Mouse (Mus musculus): Measurements from ENCODE around the gene Pik3ap1. TPM values are rescaled to one million over a fixed set of nuclear protein-coding genes. Genes with fewer than 3 reads are reported as not detected.
"Not testable (repeated sequence)": the region's sequence is repeated elsewhere in the genome, so short reads cannot be mapped to it uniquely, and the experiment has no call there.

Pik3ap1 gene
- polyA plus RNA-seq, 1 experiment from 2014 or later = 1.6 TPM

GRCm38 (mm10) chr19:41328743-41329142, 56.2 kb downstream of the Pik3ap1 start:
- 87% methylated on average over 9 of the region's 9 CpGs for WGBS
- no peak overlapping the region for H3K4me3 ChIP-seq (ENCODE audit: low read length)
- H3K36me3 ChIP-seq (ENCODE audit: control insufficient read depth, insufficient read depth, low read length) = no peaks in the 10 kb centered on the region
- H3K9me3 ChIP-seq (ENCODE audit: control insufficient read depth, low read length) = no peaks in the 10 kb centered on the region
- no peak overlapping the region for H3K9ac ChIP-seq (ENCODE audit: low read depth, low read length)
- no peak overlapping the region for H3K4me2 ChIP-seq (replicated peaks; ENCODE audit: low read depth, low read length)
- no peak for ATAC-seq (ENCODE audit: low FRiP score, low TSS enrichment)
- H3K27ac ChIP-seq (ENCODE audit: low read depth, low read length) = no peak overlapping the region
- H3K4me1 ChIP-seq (ENCODE audit: control insufficient read depth, insufficient read depth, low read length) = no peaks in the 10 kb centered on the region
- no peaks in the 10 kb centered on the region for H3K27me3 ChIP-seq (ENCODE audit: control insufficient read depth, insufficient read depth, low read length)

DNA sequence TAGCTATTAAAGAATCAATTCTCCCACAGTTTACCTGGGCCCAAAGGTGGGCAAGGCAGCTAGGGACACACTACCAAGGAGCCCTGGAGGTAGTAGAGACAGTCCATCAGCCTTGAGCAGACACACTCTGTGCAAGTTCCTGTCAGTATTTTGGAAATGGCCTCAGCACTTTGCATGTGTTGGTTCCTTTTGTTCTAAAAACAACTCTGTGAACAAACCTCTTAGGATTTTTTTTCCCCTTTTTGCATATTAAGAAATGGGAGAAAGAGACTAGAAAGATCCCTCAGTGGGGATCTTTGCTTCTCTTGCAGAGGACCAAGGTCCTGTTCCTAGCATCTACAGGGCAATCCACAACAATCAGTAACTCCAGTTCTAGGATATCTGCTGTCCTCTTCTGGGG, 61.1 kb downstream of the Pik3ap1 start:
- Histone ChIP-seq H3K9ac (ENCODE audit: low read depth, low read length) (no peak overlapping the region), H3K9me3 (ENCODE audit: control insufficient read depth, low read length) (no peaks in the 10 kb centered on the region)
- ATAC-seq (ENCODE audit: low FRiP score, low TSS enrichment) = no peak

GRCm38 (mm10) chr19:41323125-41323524, 61.8 kb downstream of the Pik3ap1 start:
- Histone ChIP-seq H3K4me2 (replicated peaks; ENCODE audit: low read depth, low read length) (no peak overlapping the region), H3K27ac (ENCODE audit: low read depth, low read length) (no peak overlapping the region), H3K9ac (ENCODE audit: low read depth, low read length) (no peak overlapping the region), H3K4me3 (ENCODE audit: low read length) (no peak overlapping the region), H3K9me3 (ENCODE audit: control insufficient read depth, low read length) (no peaks in the 10 kb centered on the region), H3K4me1 (ENCODE audit: control insufficient read depth, insufficient read depth, low read length) (no peaks in the 10 kb centered on the region), H3K27me3 (ENCODE audit: control insufficient read depth, insufficient read depth, low read length) (no peaks in the 10 kb centered on the region), H3K36me3 (ENCODE audit: control insufficient read depth, insufficient read depth, low read length) (no peaks in the 10 kb centered on the region)
- 87% methylated on average over 4 of the region's 4 CpGs for WGBS
- no peak for ATAC-seq (ENCODE audit: low FRiP score, low TSS enrichment)

More for the DNA sequence above, 61.1 kb downstream of the Pik3ap1 start:
- H3K36me3 ChIP-seq (ENCODE audit: control insufficient read depth, insufficient read depth, low read length) = no peaks in the 10 kb centered on the region
- no peak overlapping the region for H3K27ac ChIP-seq (ENCODE audit: low read depth, low read length)
- no peak overlapping the region for H3K4me2 ChIP-seq (replicated peaks; ENCODE audit: low read depth, low read length)
- no peaks in the 10 kb centered on the region for H3K27me3 ChIP-seq (ENCODE audit: control insufficient read depth, insufficient read depth, low read length)
- H3K4me3 ChIP-seq (ENCODE audit: low read length) = no peak overlapping the region
- no peaks in the 10 kb centered on the region for H3K4me1 ChIP-seq (ENCODE audit: control insufficient read depth, insufficient read depth, low read length)

- Histone ChIP-seq H3K27me3 (ENCODE audit: control insufficient read depth, insufficient read depth, low read length) (no peaks in the 10 kb centered on the region), H3K9ac (ENCODE audit: low read depth, low read length) (no peak overlapping the region), H3K4me2 (replicated peaks; ENCODE audit: low read depth, low read length) (no peak overlapping the region), H3K36me3 (ENCODE audit: control insufficient read depth, insufficient read depth, low read length) (no peaks in the 10 kb centered on the region), H3K9me3 (ENCODE audit: control insufficient read depth, low read length) (no peaks in the 10 kb centered on the region), H3K27ac (ENCODE audit: low read depth, low read length) (no peak overlapping the region), H3K4me3 (ENCODE audit: low read length) (no peak overlapping the region), H3K4me1 (ENCODE audit: control insufficient read depth, insufficient read depth, low read length) (no peaks in the 10 kb centered on the region)
- no peak for ATAC-seq (ENCODE audit: low FRiP score, low TSS enrichment)
- WGBS = 85% methylated on average over 4 of the region's 4 CpGs
Observed at GRCm38 (mm10) chr19:41321149-41321548, 63.8 kb downstream of the Pik3ap1 start.

DNA sequence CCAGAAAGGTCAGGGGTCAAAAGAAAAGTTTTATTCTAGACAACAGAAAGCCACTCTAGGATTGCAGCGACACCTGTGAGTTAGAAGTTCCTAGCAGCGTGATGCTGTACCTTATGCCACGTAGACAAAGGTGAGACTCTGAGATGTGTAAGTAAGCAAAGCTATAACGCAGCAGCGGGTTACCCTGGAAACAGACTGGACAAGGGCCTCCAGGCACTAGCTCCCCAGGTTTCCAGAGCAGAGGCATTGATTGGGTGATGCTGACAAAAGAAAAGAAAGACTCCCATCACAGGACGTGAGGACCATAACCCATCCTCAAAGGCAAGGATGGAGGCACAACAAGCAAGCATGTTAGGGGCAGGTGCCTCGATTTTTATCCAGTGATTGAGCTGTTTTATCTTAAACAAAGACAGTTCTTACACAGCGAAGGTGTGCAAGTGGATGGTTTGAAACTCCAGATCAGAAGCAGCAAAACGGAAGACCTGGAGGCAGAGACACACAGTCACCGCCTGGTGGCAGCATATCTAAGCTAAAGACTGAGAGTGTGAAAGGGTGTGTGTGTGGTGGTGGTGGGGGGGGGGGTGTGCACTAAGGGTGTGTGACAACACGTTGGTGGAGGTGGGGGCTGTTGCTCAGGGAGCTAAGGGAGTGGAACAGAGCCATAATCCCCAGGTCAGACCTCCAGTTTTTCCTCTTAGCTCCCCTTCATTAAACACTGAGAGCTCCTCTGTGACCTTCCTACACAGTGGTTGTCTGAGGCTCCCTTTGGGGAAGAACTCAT, 67.4 kb downstream of the Pik3ap1 start:
- no peaks in the 10 kb centered on the region for H3K4me1 ChIP-seq (ENCODE audit: control insufficient read depth, insufficient read depth, low read length)
- H3K9me3 ChIP-seq (ENCODE audit: control insufficient read depth, low read length) = no peaks in the 10 kb centered on the region
- no peak overlapping the region for H3K4me3 ChIP-seq (ENCODE audit: low read length)
- H3K4me2 ChIP-seq (replicated peaks; ENCODE audit: low read depth, low read length) = no peak overlapping the region
- no peak overlapping the region for H3K27ac ChIP-seq (ENCODE audit: low read depth, low read length)
- H3K36me3 ChIP-seq (ENCODE audit: control insufficient read depth, insufficient read depth, low read length) = no peaks in the 10 kb centered on the region
- H3K9ac ChIP-seq (ENCODE audit: low read depth, low read length) = no peak overlapping the region
- 35% methylated on average over 11 of the region's 11 CpGs for WGBS
- H3K27me3 ChIP-seq (ENCODE audit: control insufficient read depth, insufficient read depth, low read length) = no peaks in the 10 kb centered on the region
- ATAC-seq (ENCODE audit: low FRiP score, low TSS enrichment) = 0 out of 2 replicates have a peak, but pooled peaks have one; percentile 32

DNA sequence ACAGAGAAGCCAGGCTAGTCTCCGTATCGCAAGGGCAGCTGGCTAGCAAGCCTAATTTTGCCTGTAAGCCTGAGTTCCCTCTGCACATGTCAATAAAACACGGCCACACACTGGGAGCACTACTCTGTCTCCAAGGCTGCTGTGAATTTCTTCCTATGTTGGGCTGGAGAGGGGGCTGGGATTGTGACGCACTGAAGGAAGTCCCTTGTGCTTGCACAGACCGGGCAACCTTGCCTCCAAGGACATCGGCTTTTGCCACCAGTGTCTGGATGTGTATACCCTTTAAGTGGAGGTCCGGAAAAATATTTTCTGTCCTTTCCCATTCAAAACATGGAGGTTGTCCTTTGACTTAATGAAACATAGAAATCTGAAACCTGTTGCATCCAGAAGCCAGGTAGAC, 70.2 kb downstream of the Pik3ap1 start:
- Histone ChIP-seq H3K27ac (ENCODE audit: low read depth, low read length) (no peak overlapping the region), H3K9me3 (ENCODE audit: control insufficient read depth, low read length) (no peaks in the 10 kb centered on the region), H3K27me3 (ENCODE audit: control insufficient read depth, insufficient read depth, low read length) (no peaks in the 10 kb centered on the region), H3K4me1 (ENCODE audit: control insufficient read depth, insufficient read depth, low read length) (no peaks in the 10 kb centered on the region), H3K36me3 (ENCODE audit: control insufficient read depth, insufficient read depth, low read length) (no peaks in the 10 kb centered on the region), H3K9ac (ENCODE audit: low read depth, low read length) (no peak overlapping the region), H3K4me3 (ENCODE audit: low read length) (no peak overlapping the region), H3K4me2 (replicated peaks; ENCODE audit: low read depth, low read length) (no peak overlapping the region)
- no peak for ATAC-seq (ENCODE audit: low FRiP score, low TSS enrichment)
- WGBS = 91% methylated on average over 7 of the region's 7 CpGs

DNA sequence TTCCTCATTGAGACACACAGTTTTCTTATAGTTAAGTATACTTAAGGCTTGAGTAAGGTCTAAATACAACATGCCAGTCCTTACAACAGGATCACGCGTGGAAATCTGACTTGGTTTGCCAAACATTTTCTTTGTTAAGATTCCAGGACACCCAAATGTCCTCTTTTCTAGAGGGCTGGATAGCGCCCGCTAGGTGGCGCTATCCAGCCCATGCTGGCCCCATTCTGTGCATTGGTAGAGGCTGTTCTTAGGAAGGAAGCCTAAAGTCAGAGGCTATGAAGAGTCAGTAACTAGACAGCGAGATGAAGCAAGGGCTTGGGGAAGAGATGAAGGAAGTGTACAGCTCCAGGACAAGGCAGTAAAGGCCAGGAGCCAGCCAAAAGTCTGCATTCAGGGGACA, 71.2 kb downstream of the Pik3ap1 start:
- no peaks in the 10 kb centered on the region for H3K9me3 ChIP-seq (ENCODE audit: control insufficient read depth, low read length)
- no peak overlapping the region for H3K9ac ChIP-seq (ENCODE audit: low read depth, low read length)
- H3K4me1 ChIP-seq (ENCODE audit: control insufficient read depth, insufficient read depth, low read length) = no peaks in the 10 kb centered on the region
- H3K4me2 ChIP-seq (replicated peaks; ENCODE audit: low read depth, low read length) = no peak overlapping the region
- no peak for ATAC-seq (ENCODE audit: low FRiP score, low TSS enrichment)
- H3K27ac ChIP-seq (ENCODE audit: low read depth, low read length) = no peak overlapping the region
- H3K36me3 ChIP-seq (ENCODE audit: control insufficient read depth, insufficient read depth, low read length) = no peaks in the 10 kb centered on the region
- H3K4me3 ChIP-seq (ENCODE audit: low read length) = no peak overlapping the region
- H3K27me3 ChIP-seq (ENCODE audit: control insufficient read depth, insufficient read depth, low read length) = no peaks in the 10 kb centered on the region
- 30% methylated on average over 6 of the region's 6 CpGs for WGBS

DNA sequence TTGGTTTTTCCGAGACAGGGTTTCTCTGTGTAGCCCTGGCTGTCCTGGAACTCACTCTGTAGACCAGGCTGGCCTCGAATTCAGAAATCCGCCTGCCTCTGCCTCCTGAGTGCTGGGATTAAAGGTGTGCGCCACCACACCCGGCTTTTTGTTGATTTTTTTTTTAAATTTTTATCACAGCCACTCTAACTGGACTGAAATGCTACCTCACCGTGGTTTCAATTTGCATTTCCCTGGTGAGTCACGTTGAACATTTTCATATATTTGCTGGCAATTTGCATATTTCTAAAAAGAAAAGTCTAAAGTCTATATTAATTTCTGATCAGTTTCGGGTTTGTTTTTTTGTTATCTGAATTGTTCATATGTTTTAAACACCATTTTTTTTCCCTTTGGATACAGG, 72.3 kb downstream of the Pik3ap1 start:
- H3K27ac ChIP-seq (ENCODE audit: low read depth, low read length); H3K27me3 ChIP-seq (ENCODE audit: control insufficient read depth, insufficient read depth, low read length); H3K9ac ChIP-seq (ENCODE audit: low read depth, low read length); ATAC-seq (ENCODE audit: low FRiP score, low TSS enrichment); H3K4me2 ChIP-seq (replicated peaks; ENCODE audit: low read depth, low read length); H3K36me3 ChIP-seq (ENCODE audit: control insufficient read depth, insufficient read depth, low read length); H3K4me3 ChIP-seq (ENCODE audit: low read length); H3K4me1 ChIP-seq (ENCODE audit: control insufficient read depth, insufficient read depth, low read length); H3K9me3 ChIP-seq (ENCODE audit: control insufficient read depth, low read length): not testable (repeated sequence)
- 91% methylated on average over 8 of the region's 8 CpGs for WGBS

- WGBS = 77% methylated on average over 4 of the region's 4 CpGs
Observed at GRCm38 (mm10) chr19:41312027-41312426, 72.9 kb downstream of the Pik3ap1 start.

More at GRCm38 (mm10) chr19:41312027-41312426, 72.9 kb downstream of the Pik3ap1 start:
- H3K9ac ChIP-seq (ENCODE audit: low read depth, low read length) = no peak overlapping the region
- H3K9me3 ChIP-seq (ENCODE audit: control insufficient read depth, low read length) = no peaks in the 10 kb centered on the region
- H3K36me3 ChIP-seq (ENCODE audit: control insufficient read depth, insufficient read depth, low read length) = no peaks in the 10 kb centered on the region
- H3K27ac ChIP-seq (ENCODE audit: low read depth, low read length) = no peak overlapping the region
- no peaks in the 10 kb centered on the region for H3K4me1 ChIP-seq (ENCODE audit: control insufficient read depth, insufficient read depth, low read length)
- no peak overlapping the region for H3K4me2 ChIP-seq (replicated peaks; ENCODE audit: low read depth, low read length)
- H3K27me3 ChIP-seq (ENCODE audit: control insufficient read depth, insufficient read depth, low read length) = no peaks in the 10 kb centered on the region
- no peak overlapping the region for H3K4me3 ChIP-seq (ENCODE audit: low read length)
- no peak for ATAC-seq (ENCODE audit: low FRiP score, low TSS enrichment)

Measured in kidney, embryonic 14.5 days (tissue).